In the genomic region with DNA sequence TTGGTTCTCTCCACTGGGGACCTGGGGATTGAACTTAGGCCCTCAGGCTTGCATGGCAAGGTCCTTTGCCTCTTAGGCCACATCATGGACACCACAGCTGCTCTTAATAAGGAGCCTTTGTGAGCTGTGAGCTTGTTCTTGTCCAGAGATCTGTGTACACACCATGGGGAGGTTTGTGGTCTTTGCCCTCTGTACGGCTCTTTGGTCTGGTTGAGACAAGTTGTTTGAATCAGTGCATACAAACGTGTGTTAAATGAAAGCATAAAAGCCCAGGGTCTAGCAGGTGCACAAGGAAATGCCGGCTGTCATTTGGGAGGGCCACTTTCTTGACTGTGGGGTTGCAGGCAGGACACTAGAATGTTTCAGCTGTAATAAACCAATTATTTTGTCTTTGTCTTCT, we compare ENCODE assay signal across 26 mouse cellular contexts.
DNase-seq lines count a peak whose midpoint lies in the region; ATAC-seq and TF ChIP-seq lines count a peak whose summit lies in the region.
"Had no signal": no experiment of that assay in that cellular context is flagged by ENCODE, and none has a peak within 500 bp of the region (broad histone marks: within the 10 kb centered on the region; RNA-seq: fewer than 3 reads in every experiment).

No protein-coding gene starts in this region.

- no peaks in the 10 kb centered on the region for H3K9me3 ChIP-seq in intestine, postnatal 0 days (ENCODE audit: control insufficient read depth)
- no peaks in the 10 kb centered on the region for H3K9me3 ChIP-seq in stomach, postnatal 0 days (ENCODE audit: control insufficient read depth, low read length)
- H3K9me3 ChIP-seq in hindbrain, embryonic 12.5 days (replicated peaks), result no peaks in the 10 kb centered on the region
- H3K9me3 ChIP-seq: embryonic facial prominence, embryonic 10.5 days; embryonic facial prominence, embryonic 13.5 days; forebrain, embryonic 12.5 days; forebrain, embryonic 15.5 days; heart, embryonic 12.5 days; heart, embryonic 15.5 days; hindbrain, embryonic 10.5 days; hindbrain, embryonic 15.5 days had no signal

- no peak for TF ChIP-seq CTCF in kidney, adult 2 months (conservative IDR thresholded peaks at IDR 0.05; ENCODE audit: insufficient read depth, insufficient read length, low read depth, low read length)
- no peak for TF ChIP-seq CTCF in bone marrow macrophage, adult 2 months (IDR thresholded peaks at IDR 0.05; ENCODE audit: low read depth, low read length)
- no peak for TF ChIP-seq CTCF in intestine, postnatal 0 days (IDR thresholded peaks at IDR 0.05; ENCODE audit: low read depth)
- TF ChIP-seq CTCF in stomach, postnatal 0 days (IDR thresholded peaks at IDR 0.05; ENCODE audit: low read depth), result no peak

- WGBS in kidney, adult 2 months, result 60% methylated on average over 3 of the region's 3 CpGs
- 37% methylated on average over 3 of the region's 3 CpGs for WGBS in intestine, postnatal 0 days
- 53% methylated on average over 3 of the region's 3 CpGs for WGBS in stomach, postnatal 0 days
- WGBS in hindbrain, embryonic 12.5 days, result 73% methylated on average over 3 of the region's 3 CpGs

- DNase-seq in kidney, adult 2 months, result peak; percentile 41
- no peak for DNase-seq in kidney, adult 8-10 months
- no peak for DNase-seq in stomach, postnatal 0 days (ENCODE audit: low spot score)
- DNase-seq in adrenal gland, adult 2 months, result no peak
- no peak for DNase-seq in cerebellum, adult 8-10 months
- DNase-seq: adrenal gland, postnatal 14 days; cerebellum, adult 18-20 months; cerebellum, adult 9-11 months; cerebellum, postnatal 25 days; gastrocnemius, postnatal 25 days; heart, adult 18-20 months; heart, postnatal 10 days; heart, postnatal 36 days had no signal

- no peak overlapping the region for H3K27ac ChIP-seq in kidney, adult 2 months (ENCODE audit: insufficient read depth, low read depth, low read length)
- peak overlapping the region; percentile 96 for H3K27ac ChIP-seq in bone marrow macrophage, adult 2 months (ENCODE audit: insufficient read depth, low read depth, low read length)
- peak overlapping the region; percentile 74; the same call in 1 of the 2 replicates for H3K27ac ChIP-seq in intestine, postnatal 0 days (ENCODE audit: low read depth, low read length)
- no peak overlapping the region for H3K27ac ChIP-seq in stomach, postnatal 0 days (replicated peaks)
- H3K27ac ChIP-seq in hindbrain, embryonic 12.5 days, result no peak overlapping the region
- H3K27ac ChIP-seq: embryonic facial prominence, embryonic 10.5 days; embryonic facial prominence, embryonic 13.5 days; forebrain, embryonic 12.5 days; forebrain, embryonic 15.5 days; heart, embryonic 15.5 days; hindbrain, embryonic 10.5 days; hindbrain, embryonic 15.5 days had no signal

- no peak overlapping the region for H3K4me2 ChIP-seq in intestine, postnatal 0 days (replicated peaks; ENCODE audit: low read depth)
- H3K4me2 ChIP-seq in stomach, postnatal 0 days (replicated peaks; ENCODE audit: low read depth), result no peak overlapping the region
- no peak overlapping the region for H3K4me2 ChIP-seq in hindbrain, embryonic 12.5 days (replicated peaks)
- H3K4me2 ChIP-seq: embryonic facial prominence, embryonic 13.5 days; forebrain, embryonic 12.5 days; forebrain, embryonic 15.5 days; heart, embryonic 12.5 days; heart, embryonic 15.5 days; hindbrain, embryonic 15.5 days had no signal

- no peaks in the 10 kb centered on the region for H3K27me3 ChIP-seq in kidney, adult 2 months (replicated peaks; ENCODE audit: control insufficient read depth, insufficient read depth, low read length)
- H3K27me3 ChIP-seq in intestine, postnatal 0 days (replicated peaks; ENCODE audit: control insufficient read depth, insufficient read depth, low read length), result no peaks in the 10 kb centered on the region
- no peaks in the 10 kb centered on the region for H3K27me3 ChIP-seq in stomach, postnatal 0 days (ENCODE audit: control insufficient read depth, insufficient read depth, low read length)
- H3K27me3 ChIP-seq in hindbrain, embryonic 12.5 days, result no peaks in the 10 kb centered on the region
- H3K27me3 ChIP-seq: embryonic facial prominence, embryonic 13.5 days; forebrain, embryonic 12.5 days; forebrain, embryonic 15.5 days; heart, embryonic 12.5 days; heart, embryonic 15.5 days; hindbrain, embryonic 15.5 days; Patski had no signal

- H3K9ac ChIP-seq in intestine, postnatal 0 days (ENCODE audit: low read depth, low read length), result no peak overlapping the region
- H3K9ac ChIP-seq in stomach, postnatal 0 days (ENCODE audit: low read length), result no peak overlapping the region
- H3K9ac ChIP-seq in hindbrain, embryonic 12.5 days, result no peak overlapping the region
- H3K9ac ChIP-seq: embryonic facial prominence, embryonic 13.5 days; forebrain, embryonic 12.5 days; forebrain, embryonic 15.5 days; heart, embryonic 12.5 days; heart, embryonic 15.5 days; hindbrain, embryonic 15.5 days had no signal

- no peaks in the 10 kb centered on the region for H3K4me1 ChIP-seq in kidney, adult 2 months (ENCODE audit: control insufficient read depth, insufficient read depth, low read length)
- peaks cover 45% of the 10 kb centered on the region for H3K4me1 ChIP-seq in bone marrow macrophage, adult 2 months (ENCODE audit: control insufficient read depth, insufficient read depth, low read length)
- peaks cover 17% of the 10 kb centered on the region; the same call in 1 of the 2 replicates for H3K4me1 ChIP-seq in intestine, postnatal 0 days (replicated peaks; ENCODE audit: control insufficient read depth, insufficient read depth, low read length)
- H3K4me1 ChIP-seq in stomach, postnatal 0 days (replicated peaks; ENCODE audit: control insufficient read depth, insufficient read depth), result no peaks in the 10 kb centered on the region
- H3K4me1 ChIP-seq in hindbrain, embryonic 12.5 days, result 0 out of 2 replicates have a peak, but pooled peaks cover 2% of the 10 kb centered on the region
- H3K4me1 ChIP-seq: embryonic facial prominence, embryonic 10.5 days; forebrain, embryonic 12.5 days; forebrain, embryonic 15.5 days; hindbrain, embryonic 10.5 days had no signal

- TF ChIP-seq POLR2A in kidney, adult 2 months (IDR thresholded peaks at IDR 0.05; ENCODE audit: low read depth, low read length), result no peak
- no peak for TF ChIP-seq POLR2A in bone marrow macrophage, adult 2 months (IDR thresholded peaks at IDR 0.05; ENCODE audit: borderline replicate concordance, low read depth, low read length)

- no peak for TF ChIP-seq EP300 in stomach, postnatal 0 days (optimal IDR thresholded peaks at IDR 0.05)

- no peaks in the 10 kb centered on the region for H3K36me3 ChIP-seq in kidney, adult 2 months (ENCODE audit: control insufficient read depth, insufficient read depth, low read length)
- 0 out of 2 replicates have a peak, but pooled peaks cover 4% of the 10 kb centered on the region for H3K36me3 ChIP-seq in intestine, postnatal 0 days (ENCODE audit: control insufficient read depth, insufficient read depth)
- H3K36me3 ChIP-seq in stomach, postnatal 0 days (ENCODE audit: control insufficient read depth, insufficient read depth, low read length), result no peaks in the 10 kb centered on the region
- H3K36me3 ChIP-seq in hindbrain, embryonic 12.5 days, result no peaks in the 10 kb centered on the region
- H3K36me3 ChIP-seq: forebrain, embryonic 15.5 days; heart, embryonic 12.5 days; heart, embryonic 15.5 days had no signal

- H3K4me3 ChIP-seq in kidney, adult 2 months (ENCODE audit: insufficient read depth, low read depth, low read length), result no peak overlapping the region
- no peak overlapping the region for H3K4me3 ChIP-seq in bone marrow macrophage, adult 2 months (ENCODE audit: insufficient read depth, low read length)
- H3K4me3 ChIP-seq in intestine, postnatal 0 days (ENCODE audit: low read depth, low read length), result no peak overlapping the region
- H3K4me3 ChIP-seq in stomach, postnatal 0 days (ENCODE audit: low read depth, low read length), result no peak overlapping the region
- H3K4me3 ChIP-seq in hindbrain, embryonic 12.5 days, result no peak overlapping the region
- H3K4me3 ChIP-seq: embryonic facial prominence, embryonic 10.5 days; embryonic facial prominence, embryonic 13.5 days; erythroblast, embryonic 14.5 days; forebrain, embryonic 12.5 days; forebrain, embryonic 15.5 days; heart, embryonic 12.5 days; heart, embryonic 15.5 days; hindbrain, embryonic 10.5 days; hindbrain, embryonic 15.5 days had no signal

- peak; percentile 41; the same call in 1 of the 2 replicates for ATAC-seq in intestine, postnatal 0 days
- ATAC-seq in stomach, postnatal 0 days (ENCODE audit: low FRiP score, low TSS enrichment), result 0 out of 2 replicates have a peak, but pooled peaks have one; percentile 25
- no peak for ATAC-seq in hindbrain, embryonic 12.5 days (ENCODE audit: low FRiP score)
- ATAC-seq: forebrain, embryonic 15.5 days; Patski had no signal

Comparison
In these comparisons a context has a peak if more than half of its experiments do, and no peak if none do; other contexts are left out.
1. H3K27ac ChIP-seq: peak in bone marrow macrophage, adult 2 months (single experiment) and intestine, postnatal 0 days (single experiment); none in kidney, adult 2 months (single experiment), stomach, postnatal 0 days (single experiment) and hindbrain, embryonic 12.5 days (single experiment).